Mouse (Mus musculus) G1E (cell line): ENCODE measurements around the gene Adamts4. TPM values are rescaled to one million over a fixed set of nuclear protein-coding genes. Genes with fewer than 3 reads are reported as not detected.
"Not testable (repeated sequence)": the region's sequence is repeated elsewhere in the genome, so short reads cannot be mapped to it uniquely, and the experiment has no call there.

Experiments
- ATAC-seq: 2 replicates; pipeline ENCODE4 v1.8.0; 2016; ENCODE audit warnings: mild to moderate bottlenecking; ENCODE audit not compliant: insufficient number of reproducible peaks, poor library complexity, low FRiP score, severe bottlenecking; ENCODE audit errors: extremely low read depth
- DNase-seq: peaks from one replicate; pipeline ENCODE4 v3.0.0; 2012; ENCODE audit warnings: low spot score
- H3K27me3 ChIP-seq: 2 replicates; pipeline ENCODE4 v1.6.1; 2012; ENCODE audit warnings: mild to moderate bottlenecking, low read length, inconsistent platforms; ENCODE audit not compliant: insufficient read depth
- H3K36me3 ChIP-seq: replicated peaks from 2 replicates; pipeline ENCODE3; 2012; ENCODE audit warnings: mild to moderate bottlenecking, inconsistent platforms
- H3K4me1 ChIP-seq: 2 replicates; pipeline ENCODE4 v1.6.1; 2012; ENCODE audit warnings: low read depth, low read length, inconsistent platforms, mixed read lengths; ENCODE audit not compliant: insufficient read depth
- H3K4me3 ChIP-seq: 2 replicates; pipeline ENCODE4 v1.5.1; 2012; ENCODE audit warnings: low read depth, mild to moderate bottlenecking, inconsistent platforms, low read length, moderate library complexity, mixed read lengths
- H3K9me3 ChIP-seq: replicated peaks from 2 replicates; pipeline ENCODE4 v1.6.1; 2012; ENCODE audit warnings: inconsistent platforms
- CTCF ChIP-seq: IDR thresholded peaks from 2 replicates; pipeline ENCODE4 v1.5.1; 2012; ENCODE audit warnings: low read depth, low read length, inconsistent platforms, mixed read lengths
- GATA1 ChIP-seq: IDR thresholded peaks from 2 replicates; pipeline ENCODE4 v1.6.1; 2012; ENCODE audit warnings: borderline replicate concordance, low read length, inconsistent platforms, mixed read lengths
- GATA2 ChIP-seq: IDR thresholded peaks from 2 replicates; pipeline ENCODE4 v1.6.1; 2012; ENCODE audit warnings: low read depth, low read length, inconsistent platforms, borderline replicate concordance
- POLR2AphosphoS5 ChIP-seq: IDR thresholded peaks from 2 replicates; pipeline ENCODE4 v1.6.1; 2012; ENCODE audit warnings: low read depth, low read length, inconsistent platforms; ENCODE audit not compliant: insufficient replicate concordance
- TAL1 ChIP-seq: conservative IDR thresholded peaks from 2 replicates; pipeline ENCODE4 v1.6.1; 2012; ENCODE audit warnings: low read depth, low read length, inconsistent platforms, mixed read lengths
- polyA plus RNA-seq: library from polyadenylated mRNA; stranded (reverse); fragments of >175 nt; gene quantifications from 2 replicates; pipeline ENCODE4 v1.2.3, GENCODE M21; 2012
- total RNA-seq, 2 experiments: library from RNA; stranded (forward) in 1 of 2; stranded (reverse) in 1 of 2; fragments of 200-1000 nt in 1 of 2; fragments of >200 nt in 1 of 2; fragmentation: Nextera tagmentation in 1 of 2; gene quantifications; 2 replicates each; pipeline ENCODE4 v1.2.3; 2014 to 2017

Gene Adamts4
- total and polyA plus RNA-seq, 3 experiments, result 0.16 to 0.60 (median 0.20) TPM

DNA sequence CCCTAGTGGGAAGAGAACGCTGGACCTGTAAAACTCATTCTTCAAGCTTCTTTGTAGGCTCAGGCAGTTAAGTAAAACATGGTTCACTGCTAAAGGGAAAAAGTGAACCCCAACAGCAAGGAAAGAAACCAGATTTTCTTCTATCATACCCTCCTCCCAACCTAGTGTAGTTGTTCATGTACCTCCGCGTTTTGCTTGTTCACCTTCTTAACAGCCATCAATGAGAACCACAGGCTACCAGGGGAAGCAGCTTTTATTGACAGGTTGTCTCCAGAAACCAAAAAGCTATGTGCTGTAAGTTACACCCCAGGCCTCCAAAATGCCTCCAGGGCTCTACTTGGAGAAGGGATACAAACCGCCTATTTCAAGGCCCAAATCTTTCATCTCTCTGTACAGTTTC lies 38.1 kb downstream of the Adamts4 start:
- no peaks in the 10 kb centered on the region for H3K9me3 ChIP-seq
- H3K4me1 ChIP-seq, result peaks cover 57% of the 10 kb centered on the region
- TF ChIP-seq POLR2AphosphoS5 (no peak), GATA1 (no peak), GATA2 (no peak), CTCF (no peak)
- H3K36me3 ChIP-seq, result peaks cover 71% of the 10 kb centered on the region
- peak overlapping the region; percentile 94; the same call in 1 of the 2 replicates for H3K4me3 ChIP-seq
- no peak for ATAC-seq
- no peak for DNase-seq
- no peaks in the 10 kb centered on the region for H3K27me3 ChIP-seq

DNA sequence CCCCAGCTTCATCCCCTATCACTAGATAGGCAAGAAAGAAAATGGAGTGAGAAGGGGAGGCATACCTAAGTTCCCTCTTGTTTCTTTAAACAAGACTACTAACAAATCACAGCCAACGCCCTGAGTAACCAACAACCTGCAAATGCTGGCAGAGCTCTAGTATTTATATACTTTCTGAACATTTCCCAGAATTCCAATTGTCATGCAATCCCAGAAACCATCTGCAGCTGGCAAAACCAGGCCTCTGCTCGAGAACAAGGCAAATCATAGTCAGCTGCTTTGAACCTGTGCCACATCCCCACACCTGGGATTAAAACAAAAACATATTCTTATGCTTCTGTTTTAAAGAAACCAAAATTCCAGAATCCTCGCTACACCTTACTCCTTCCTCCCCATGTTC lies 43.1 kb downstream of the Adamts4 start:
- Histone ChIP-seq H3K4me3 (peak overlapping the region; percentile 0; the same call in 1 of the 2 replicates), H3K27me3 (no peaks in the 10 kb centered on the region), H3K9me3 (no peaks in the 10 kb centered on the region), H3K36me3 (peaks cover 30% of the 10 kb centered on the region), H3K4me1 (peaks cover 31% of the 10 kb centered on the region)
- TF ChIP-seq CTCF, result no peak
- TF ChIP-seq GATA1, result no peak
- no peak for TF ChIP-seq POLR2AphosphoS5
- no peak for TF ChIP-seq TAL1
- TF ChIP-seq GATA2, result no peak
- DNase-seq (no peak), ATAC-seq (no peak)

DNA sequence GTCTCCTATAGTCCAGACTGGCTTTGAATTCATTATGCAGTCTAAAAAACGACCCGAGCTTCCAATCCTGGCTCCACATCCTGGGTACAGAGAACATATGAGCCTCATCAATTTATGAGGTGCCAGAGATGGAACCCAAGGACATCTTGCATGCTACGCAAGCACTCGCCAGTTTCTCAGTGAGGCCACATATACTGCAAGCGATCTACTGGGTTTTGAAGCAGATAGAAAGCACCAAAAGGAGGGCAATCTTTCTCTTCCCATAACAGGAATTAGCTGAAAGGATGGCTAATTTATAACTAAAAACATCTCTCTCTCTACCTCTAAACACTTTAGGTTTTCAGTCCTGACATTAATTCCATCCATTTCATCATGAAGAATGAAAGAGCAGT lies 43.7 kb downstream of the Adamts4 start:
- H3K27me3 ChIP-seq, result no peaks in the 10 kb centered on the region
- H3K36me3 ChIP-seq, result peaks cover 25% of the 10 kb centered on the region
- H3K4me3 ChIP-seq, result peak overlapping the region; percentile 80
- DNase-seq (no peak), ATAC-seq (no peak)
- H3K9me3 ChIP-seq, result no peaks in the 10 kb centered on the region
- H3K4me1 ChIP-seq, result peaks cover 27% of the 10 kb centered on the region
- TF ChIP-seq TAL1 (no peak), CTCF (no peak), GATA1 (no peak), POLR2AphosphoS5 (no peak), GATA2 (no peak)

DNA sequence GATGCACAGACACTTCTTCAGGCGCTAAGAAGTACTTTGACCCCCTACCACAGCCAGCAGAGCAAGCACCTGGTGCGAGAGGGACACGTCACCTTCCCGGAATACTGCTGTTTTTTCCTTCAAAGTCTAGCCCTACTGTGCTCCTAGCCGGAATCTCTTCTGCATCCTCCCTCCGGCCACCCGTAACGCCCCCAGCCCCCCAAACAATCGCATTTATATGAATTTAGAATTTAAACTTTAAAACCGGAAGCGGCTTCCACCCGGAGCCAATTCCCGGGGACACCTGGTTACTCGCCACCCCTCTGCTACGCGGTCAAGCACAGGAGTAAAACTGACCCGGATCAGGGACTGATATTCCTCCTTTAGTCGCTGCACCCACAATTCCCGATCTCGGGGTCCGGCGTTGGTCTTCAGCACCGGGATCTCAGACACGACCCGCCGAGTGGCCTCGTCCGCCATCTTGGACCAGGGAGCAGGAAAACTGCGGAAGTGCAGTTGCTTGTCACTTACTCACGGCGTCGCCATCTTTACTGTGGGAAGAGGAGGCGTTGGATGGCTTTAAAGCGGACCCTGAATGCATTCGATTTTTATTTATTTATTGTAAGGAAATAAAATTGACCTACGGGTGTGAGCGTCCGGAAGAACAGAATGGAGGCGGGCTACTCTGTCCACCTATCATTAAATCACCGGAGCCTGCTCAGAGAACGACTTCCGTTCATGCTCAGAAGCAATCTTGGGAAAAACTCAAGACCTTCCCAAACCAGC lies 44.3 kb downstream of the Adamts4 start, which contains the start of gene Ufc1:
Gene Ufc1, minus strand, starts transcription at position 727 of the 765 bp plus-strand sequence.
- Histone ChIP-seq H3K4me3 (peak within 1 kb of the TSS; percentile 80), H3K36me3 (peaks cover 19% of the 10 kb centered on the region), H3K27me3 (no peaks in the 10 kb centered on the region), H3K9me3 (no peaks in the 10 kb centered on the region), H3K4me1 (peaks cover 23% of the 10 kb centered on the region)
- no peak for TF ChIP-seq POLR2AphosphoS5
- TF ChIP-seq GATA1, result no peak
- no peak for TF ChIP-seq CTCF
- no peak for TF ChIP-seq TAL1
- no peak for TF ChIP-seq GATA2
- peak; percentile 58 for DNase-seq
- peak; percentile 79 for ATAC-seq

DNA sequence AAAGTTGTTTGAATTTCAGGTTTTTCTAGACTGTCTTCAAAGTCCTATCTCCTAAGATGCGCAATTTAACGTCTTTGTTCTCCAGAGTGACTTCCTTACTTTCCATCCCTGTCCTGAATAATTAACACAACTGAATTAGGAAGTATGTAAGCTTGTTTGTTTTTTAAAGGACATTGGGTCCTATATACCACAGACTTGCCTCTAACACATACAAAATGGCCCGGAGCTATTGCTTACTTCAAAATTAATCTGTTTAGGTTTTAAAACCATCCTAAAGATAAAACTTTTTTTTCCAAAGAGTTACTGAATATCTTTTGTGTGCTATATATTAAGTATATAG lies 44.8 kb downstream of the Adamts4 start:
- no peak for ATAC-seq
- TF ChIP-seq CTCF, result no peak
- no peak for TF ChIP-seq POLR2AphosphoS5
- no peak for TF ChIP-seq TAL1
- no peak for TF ChIP-seq GATA1
- TF ChIP-seq GATA2, result no peak
- Histone ChIP-seq H3K4me3 (peak overlapping the region; percentile 80), H3K27me3 (no peaks in the 10 kb centered on the region), H3K4me1 (peaks cover 23% of the 10 kb centered on the region), H3K9me3 (no peaks in the 10 kb centered on the region), H3K36me3 (peaks cover 13% of the 10 kb centered on the region)
- DNase-seq, result no peak

DNA sequence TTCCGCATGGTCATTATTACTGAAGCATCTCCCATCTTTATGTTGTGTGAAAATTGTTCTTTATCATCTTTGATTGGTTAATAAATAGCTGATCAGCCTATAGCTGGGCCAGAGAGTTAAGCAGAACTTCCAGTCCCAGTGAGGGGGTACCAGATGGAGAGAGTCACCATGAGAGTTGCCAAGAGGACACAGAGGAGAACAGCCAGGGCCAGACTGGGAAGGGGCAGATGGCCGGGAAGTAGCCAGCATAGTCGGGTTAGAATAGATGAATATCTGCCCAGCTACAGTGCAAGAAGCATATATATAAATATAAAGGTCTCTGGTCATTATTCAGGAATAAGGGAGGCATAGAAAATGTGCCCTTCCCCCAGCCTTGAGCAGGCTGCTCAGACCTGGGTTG lies 48.0 kb downstream of the Adamts4 start:
- no peak for TF ChIP-seq GATA2
- TF ChIP-seq CTCF, result no peak
- H3K9me3 ChIP-seq, result no peaks in the 10 kb centered on the region
- ATAC-seq, result no peak
- DNase-seq, result no peak
- no peak overlapping the region for H3K4me3 ChIP-seq
- H3K4me1 ChIP-seq, result peaks cover 11% of the 10 kb centered on the region
- no peaks in the 10 kb centered on the region for H3K27me3 ChIP-seq
- no peaks in the 10 kb centered on the region for H3K36me3 ChIP-seq

DNA sequence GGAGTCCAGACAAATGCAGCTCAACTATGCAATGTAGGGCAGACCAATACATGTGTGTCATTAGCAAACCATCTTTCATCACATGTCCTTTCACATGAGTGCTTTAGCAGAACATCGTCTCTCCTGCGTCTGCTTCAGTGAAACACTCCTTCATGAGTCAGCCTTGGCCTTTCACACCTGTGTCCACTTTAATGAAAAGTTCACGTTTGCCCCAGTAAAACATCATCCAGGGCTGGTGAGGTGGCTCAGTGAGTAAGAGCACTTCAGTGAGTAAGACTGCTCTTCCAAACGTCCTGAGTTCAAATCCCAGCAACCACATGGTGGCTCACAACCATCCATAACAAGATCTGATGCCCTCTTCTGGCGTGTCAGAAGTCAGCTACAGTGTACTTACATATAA lies 55.9 kb downstream of the Adamts4 start:
- DNase-seq, H3K36me3 ChIP-seq, H3K4me1 ChIP-seq, H3K4me3 ChIP-seq, ATAC-seq, H3K9me3 ChIP-seq: not testable (repeated sequence)
- H3K27me3 ChIP-seq, result peaks cover 12% of the 10 kb centered on the region
